Mouse (Mus musculus): ENCODE results near the gene Gpr152. TPM values are rescaled to one million over a fixed set of nuclear protein-coding genes. Genes with fewer than 3 reads are reported as not detected.
A peak's percentile ranks its signal among the peaks of the same experiment; 100 is the strongest.

Gene Gpr152
- polyA plus RNA-seq, 1 experiment from 2014 or later, result not detected

DNA sequence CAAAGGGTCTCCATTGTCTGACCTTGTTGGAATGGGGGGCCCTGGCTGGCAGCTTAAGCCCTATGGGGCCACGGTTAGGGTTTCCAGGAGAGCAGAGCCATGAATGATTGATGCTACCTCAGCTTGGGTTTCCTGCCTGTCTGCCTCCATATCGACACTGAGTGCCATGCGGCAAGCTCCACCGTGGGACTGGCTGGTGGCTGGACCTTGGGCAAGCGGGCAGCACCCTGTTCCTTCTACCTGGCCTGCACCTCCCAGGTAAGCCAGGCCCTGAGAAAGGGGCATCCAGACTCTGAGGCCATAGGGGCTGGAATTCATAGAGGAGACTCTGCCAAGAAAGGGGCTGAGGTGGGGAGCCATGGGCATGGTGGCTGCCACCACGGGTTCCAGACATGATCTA lies 560 bp downstream of the Gpr152 start:
- DNase-seq (ENCODE audit: low read depth, low spot score) (no peak), ATAC-seq (no peak)
- in situ Hi-C loops (cut with MboI; ENCODE audit: low pct_unique_long_range_greater_than_20kb), result no loop called here
- ChIA-PET CTCF (interaction anchor here (1.2 to 1.5 kb wide), 2 partner anchors 14 to 20 kb away, joined by 3 read pairs; no protein-coding TSS in a partner anchor), POLR2A (interaction anchor here (0.6 kb wide), 1 partner anchor 21 kb away, joined by 3 read pairs; no protein-coding TSS in a partner anchor)
- no peaks in the 10 kb centered on the region for H3K27me3 ChIP-seq
- no peak for TF ChIP-seq CTCF (IDR thresholded peaks at IDR 0.05)

GRCm38 (mm10) chr19:4142416-4143173 lies 3.0 kb downstream of the Gpr152 start:
- ATAC-seq, result no peak
- no peak for DNase-seq (ENCODE audit: low read depth, low spot score)
- in situ Hi-C loops (cut with MboI; ENCODE audit: low pct_unique_long_range_greater_than_20kb), result no loop called here
- ChIA-PET POLR2A (interaction anchor here (0.6 kb wide), 1 partner anchor 113 kb away, joined by 3 read pairs; no protein-coding TSS in a partner anchor), CTCF (interaction anchor here (1.2 to 1.7 kb wide), 3 partner anchors 10 to 19 kb away, joined by 3 to 7 read pairs (median 3); partner anchors contain the start of gene Aip)
- no peaks in the 10 kb centered on the region for H3K27me3 ChIP-seq
- TF ChIP-seq CTCF (IDR thresholded peaks at IDR 0.05), result no peak

- in situ Hi-C loops (cut with MboI; ENCODE audit: low pct_unique_long_range_greater_than_20kb), result no loop called here
- no peak for ATAC-seq
- CTCF ChIA-PET, result interaction anchor here (1.5 kb wide), 1 partner anchor 19 kb away, joined by 7 read pairs; the partner anchor contains the start of gene Aip
- TF ChIP-seq CTCF (IDR thresholded peaks at IDR 0.05), result no peak
- DNase-seq (ENCODE audit: low read depth, low spot score), result no peak
- POLR2A ChIA-PET, result no interaction called here
- no peaks in the 10 kb centered on the region for H3K27me3 ChIP-seq
Observed at GRCm38 (mm10) chr19:4143759-4144268, 4.2 kb downstream of the Gpr152 start, which contains the start of gene Cabp4. Cabp4 (minus strand) TSS chr19:4144033.

DNA sequence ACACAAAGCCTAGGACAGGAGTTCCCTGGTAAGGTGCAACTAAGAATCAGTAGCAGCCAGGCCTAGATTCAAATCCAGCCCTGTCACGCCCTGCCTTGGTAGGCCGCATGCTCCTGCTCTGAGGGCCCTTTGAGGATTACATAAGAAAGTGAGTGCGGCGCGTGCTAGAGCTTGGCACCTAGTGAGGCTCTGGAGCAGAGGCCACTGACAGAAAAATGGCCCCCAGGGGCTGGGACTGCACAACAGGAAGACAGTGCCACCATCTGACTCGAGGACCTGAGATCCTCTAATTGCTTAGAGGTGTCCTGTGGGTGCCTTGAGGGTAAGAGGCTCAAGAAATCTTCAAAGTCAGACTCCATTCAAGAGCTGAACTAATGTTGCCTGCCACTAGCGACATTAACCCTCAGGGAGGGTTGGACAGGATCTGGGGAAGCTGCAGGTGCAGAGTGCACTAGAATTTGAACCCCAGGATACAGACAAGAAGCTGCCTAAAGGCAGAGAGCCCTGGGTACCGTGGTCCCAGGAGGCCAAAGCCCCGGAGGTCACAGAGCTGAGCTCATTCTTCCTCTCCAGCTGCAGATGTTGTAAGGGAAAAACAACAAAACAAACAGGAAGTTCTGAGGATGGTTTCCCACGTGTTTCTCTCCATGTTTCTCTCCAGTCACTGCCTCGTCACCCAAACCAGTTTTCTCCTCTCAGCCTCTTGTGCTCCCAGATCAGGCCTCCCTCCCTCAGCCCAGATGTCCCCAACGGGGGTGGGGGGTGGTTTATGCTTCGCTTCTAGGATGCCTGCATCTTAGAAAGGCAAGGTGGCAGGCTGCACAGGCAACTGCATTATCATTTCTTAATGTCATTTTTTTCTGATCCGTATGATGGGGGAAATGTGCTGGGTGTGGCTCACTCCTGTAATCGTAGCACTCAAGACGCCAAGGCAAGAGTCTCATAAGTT lies 5.2 kb downstream of the Gpr152 start:
- CTCF ChIA-PET, result no interaction called here
- no peak for TF ChIP-seq CTCF (IDR thresholded peaks at IDR 0.05)
- in situ Hi-C loops (cut with MboI; ENCODE audit: low pct_unique_long_range_greater_than_20kb), result no loop called here
- no peaks in the 10 kb centered on the region for H3K27me3 ChIP-seq
- ATAC-seq (no peak), DNase-seq (ENCODE audit: low read depth, low spot score) (no peak)
- POLR2A ChIA-PET, result no interaction called here

DNA sequence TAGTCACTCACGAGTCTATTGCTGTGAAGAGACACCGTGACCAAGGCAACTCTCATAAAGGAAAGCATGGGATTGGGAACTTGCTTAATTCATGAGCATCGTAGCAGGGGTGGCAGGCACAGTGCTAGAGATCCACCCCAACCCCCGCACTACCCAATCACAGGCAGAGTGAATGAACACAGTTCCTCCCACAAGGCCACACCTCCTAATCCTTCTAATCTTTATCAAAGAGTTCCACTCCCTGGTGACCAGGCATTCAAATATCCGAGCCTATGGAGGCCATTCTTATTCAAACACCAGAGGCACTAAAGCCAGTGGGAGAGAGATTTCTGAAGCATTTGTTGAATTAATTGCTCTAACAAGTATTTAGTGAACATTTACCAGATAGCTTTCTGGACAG lies 6.3 kb downstream of the Gpr152 start:
- ChIA-PET POLR2A (interaction anchor here (1.0 kb wide), 1 partner anchor 20 kb away, joined by 3 read pairs; no protein-coding TSS in a partner anchor), CTCF (interaction anchor here (1.0 kb wide), 1 partner anchor 21 kb away, joined by 3 read pairs; no protein-coding TSS in a partner anchor)
- in situ Hi-C loops (cut with MboI; ENCODE audit: low pct_unique_long_range_greater_than_20kb), result no loop called here
- DNase-seq (ENCODE audit: low read depth, low spot score) (no peak), ATAC-seq (no peak)
- no peaks in the 10 kb centered on the region for H3K27me3 ChIP-seq
- no peak for TF ChIP-seq CTCF (IDR thresholded peaks at IDR 0.05)

DNA sequence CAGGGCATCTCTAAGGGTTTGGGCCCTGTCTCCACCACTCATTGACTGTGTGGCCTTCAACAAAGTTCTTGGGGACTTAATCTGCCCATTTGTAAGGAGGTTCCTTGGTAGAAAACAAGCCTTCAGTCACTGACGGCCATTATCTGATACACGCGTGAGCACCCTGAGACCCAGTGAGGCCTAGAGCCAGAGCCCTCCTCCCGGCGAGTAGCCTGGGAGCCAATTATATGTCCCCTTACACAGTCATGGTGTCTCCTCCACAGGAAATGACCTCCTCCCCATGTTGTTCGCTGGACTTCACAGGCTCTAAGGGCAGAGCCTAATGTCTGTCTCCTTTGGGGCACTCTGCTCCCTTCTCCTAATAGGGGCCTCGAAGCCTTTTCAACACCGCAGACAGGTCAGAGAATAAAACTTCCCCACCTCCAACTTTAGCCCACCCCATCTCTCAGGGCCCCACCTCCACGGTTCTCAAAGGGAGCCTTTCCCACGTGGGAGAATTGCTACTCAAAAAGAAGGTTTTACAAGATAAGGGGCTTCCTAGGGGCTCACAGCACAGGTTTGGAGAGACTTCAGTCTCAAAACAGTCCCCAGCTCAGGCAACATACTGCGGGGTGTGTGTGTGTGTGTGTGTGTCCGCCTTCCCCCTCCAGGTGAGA lies 6.9 kb downstream of the Gpr152 start:
- POLR2A ChIA-PET, result interaction anchor here (1.0 kb wide), 2 partner anchors 8 to 20 kb away, joined by 3 to 4 read pairs; partner anchors contain the start of gene Gpr152
- no peak for TF ChIP-seq CTCF (IDR thresholded peaks at IDR 0.05)

DNA sequence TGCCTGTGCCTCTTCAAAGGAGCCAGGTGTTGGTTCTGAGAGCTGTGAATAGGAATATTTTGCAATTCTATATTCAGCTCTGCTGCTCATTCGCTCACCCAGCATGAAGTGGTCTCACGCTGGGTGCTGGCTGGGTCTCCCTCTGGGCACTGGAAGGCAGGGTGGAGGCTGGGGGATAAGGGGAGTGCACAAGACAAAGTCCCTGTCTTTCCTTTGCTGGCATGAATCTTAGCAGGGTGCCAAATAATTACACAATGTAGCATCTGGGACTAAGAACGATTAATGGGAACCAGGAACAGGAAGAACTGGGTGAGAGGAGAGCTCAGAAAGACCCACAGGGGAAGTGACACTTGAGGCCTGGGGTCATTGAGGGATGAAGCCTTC lies 7.4 kb downstream of the Gpr152 start:
- in situ Hi-C loops (cut with MboI; ENCODE audit: low pct_unique_long_range_greater_than_20kb), result no loop called here
- ATAC-seq (no peak), DNase-seq (ENCODE audit: low read depth, low spot score) (no peak)
- ChIA-PET CTCF (interaction anchor here (1.0 kb wide), 2 partner anchors 11 to 20 kb away, joined by 3 read pairs; no protein-coding TSS in a partner anchor), POLR2A (interaction anchor here (1.0 kb wide), 1 partner anchor 8 kb away, joined by 4 read pairs; the partner anchor contains the start of gene Gpr152)
- H3K27me3 ChIP-seq, result no peaks in the 10 kb centered on the region
- TF ChIP-seq CTCF (IDR thresholded peaks at IDR 0.05), result no peak

More for the DNA sequence above, 6.9 kb downstream of the Gpr152 start:
- ATAC-seq, result no peak
- CTCF ChIA-PET, result interaction anchor here (1.0 kb wide), 2 partner anchors 10 to 20 kb away, joined by 3 read pairs; no protein-coding TSS in a partner anchor
- DNase-seq (ENCODE audit: low read depth, low spot score), result no peak
- in situ Hi-C loops (cut with MboI; ENCODE audit: low pct_unique_long_range_greater_than_20kb), result no loop called here
- no peaks in the 10 kb centered on the region for H3K27me3 ChIP-seq

DNA sequence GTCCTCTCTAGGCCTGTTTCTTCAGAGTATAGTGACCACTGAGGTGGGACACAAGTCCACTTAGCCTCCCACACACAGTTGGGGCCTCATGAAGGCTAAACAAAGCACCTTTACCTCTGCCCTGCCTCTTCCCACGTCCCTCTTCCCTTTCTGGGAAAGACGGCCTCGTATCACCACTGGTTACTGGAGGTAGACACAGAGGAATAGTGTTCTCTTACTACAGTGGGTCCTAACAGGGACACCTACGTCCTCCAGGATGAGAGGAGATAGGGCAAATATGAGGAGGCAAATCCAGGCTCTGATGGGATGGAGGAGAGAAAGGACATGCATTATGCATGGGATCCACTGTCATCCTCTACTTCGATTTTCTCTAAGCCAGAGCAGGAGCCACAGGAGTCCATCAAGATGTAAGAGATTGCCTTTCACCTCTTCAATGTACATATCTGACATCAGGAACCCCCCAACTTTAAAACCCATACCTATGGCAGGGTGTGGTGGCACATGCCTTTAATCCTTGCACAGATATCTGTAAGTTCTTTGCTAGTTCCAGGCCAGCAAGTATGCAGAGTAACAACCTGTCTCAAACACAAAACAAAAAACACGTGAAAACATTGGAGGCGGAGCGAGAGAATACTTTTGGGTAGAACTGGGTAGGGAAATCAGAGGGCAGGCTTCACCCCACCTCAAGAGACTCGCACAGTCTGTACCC lies 8.3 kb downstream of the Gpr152 start:
- ChIA-PET CTCF (interaction anchor here (1.0 to 1.3 kb wide), 2 partner anchors 11 to 21 kb away, joined by 3 to 5 read pairs; no protein-coding TSS in a partner anchor), POLR2A (interaction anchor here (1.0 to 1.8 kb wide), 2 partner anchors 9 to 18 kb away, joined by 4 read pairs; partner anchors contain the start of gene Gpr152)
- TF ChIP-seq CTCF (IDR thresholded peaks at IDR 0.05), result no peak
- ATAC-seq (no peak), DNase-seq (ENCODE audit: low read depth, low spot score) (no peak)
- in situ Hi-C loops (cut with MboI; ENCODE audit: low pct_unique_long_range_greater_than_20kb), result no loop called here
- no peaks in the 10 kb centered on the region for H3K27me3 ChIP-seq

DNA sequence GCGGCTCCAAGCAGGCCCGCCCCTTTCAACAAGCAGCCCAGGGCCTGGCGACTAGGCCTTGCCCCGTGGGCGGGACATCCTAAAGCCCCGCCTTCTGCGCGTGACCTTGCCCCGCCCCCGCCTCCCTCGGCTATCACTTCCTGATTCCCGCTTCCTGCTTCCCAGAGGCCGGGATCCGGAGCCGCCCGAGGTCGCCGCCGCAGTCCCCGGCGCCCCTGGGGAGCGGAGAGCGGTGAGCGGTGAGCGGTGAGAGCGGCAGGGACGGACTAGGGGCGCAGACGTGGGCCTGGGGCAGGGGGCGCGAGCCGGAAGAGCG lies 8.9 kb downstream of the Gpr152 start, which contains the start of gene Coro1b:
Gene Coro1b (plus strand): TSS at position 129 of the 316 bp plus-strand sequence.
- no peak for DNase-seq (ENCODE audit: low read depth, low spot score)
- ChIA-PET CTCF (interaction anchor here (1.3 kb wide), 1 partner anchor 21 kb away, joined by 5 read pairs; no protein-coding TSS in a partner anchor), POLR2A (interaction anchor here (1.8 kb wide), 1 partner anchor 17 kb away, joined by 4 read pairs; no protein-coding TSS in a partner anchor)
- no peaks in the 10 kb centered on the region for H3K27me3 ChIP-seq
- in situ Hi-C loops (cut with MboI; ENCODE audit: low pct_unique_long_range_greater_than_20kb), result no loop called here
- peak; percentile 76 for ATAC-seq
- no peak for TF ChIP-seq CTCF (IDR thresholded peaks at IDR 0.05)

Measured in Patski (cell line).